Comparison of ENCODE assay signal across 9 mouse cellular contexts in genomic region chr8:123891271-123891670, GRCm38 (mm10). TPM values are rescaled to one million over a fixed set of nuclear protein-coding genes. Genes with fewer than 3 reads are reported as not detected.
DNase-seq lines count a peak whose midpoint lies in the region; ATAC-seq lines count a peak whose summit lies in the region.
"Had no signal": no experiment of that assay in that cellular context is flagged by ENCODE, and none has a peak within 500 bp of the region (broad histone marks: within the 10 kb centered on the region; RNA-seq: fewer than 3 reads in every experiment).

No protein-coding gene starts in this region.

- H3K36me3 ChIP-seq in kidney, embryonic 14.5 days (ENCODE audit: control insufficient read depth, insufficient read depth, low read length) = no peaks in the 10 kb centered on the region
- H3K36me3 ChIP-seq in midbrain, embryonic 12.5 days = no peaks in the 10 kb centered on the region

- H3K9me3 ChIP-seq in kidney, embryonic 14.5 days (ENCODE audit: control insufficient read depth, low read length) = no peaks in the 10 kb centered on the region
- no peaks in the 10 kb centered on the region for H3K9me3 ChIP-seq in midbrain, embryonic 12.5 days

- peak; percentile 15 for DNase-seq in B cell, adult 2 months
- peak; percentile 67 for DNase-seq in ZHBTc4 (ENCODE audit: low read depth, low spot score)
- DNase-seq in embryo, embryonic 10 days (ENCODE audit: low spot score) = peak; percentile 81
- DNase-seq in MN1 (ENCODE audit: low spot score) = no peak
- DNase-seq in left cerebral cortex, adult 8-10 months (ENCODE audit: low spot score in 2 of 2) = no peak

- peaks cover 56% of the 10 kb centered on the region for H3K27me3 ChIP-seq in kidney, embryonic 14.5 days (ENCODE audit: control insufficient read depth, insufficient read depth, low read length)
- peaks cover 77% of the 10 kb centered on the region for H3K27me3 ChIP-seq in midbrain, embryonic 12.5 days

- peak overlapping the region; percentile 20; the same call in 1 of the 2 replicates for H3K4me3 ChIP-seq in kidney, embryonic 14.5 days (ENCODE audit: low read length)
- peak overlapping the region; percentile 45 for H3K4me3 ChIP-seq in midbrain, embryonic 12.5 days
- H3K4me3 ChIP-seq: erythroblast, embryonic 14.5 days had no signal

- ATAC-seq in granulocyte monocyte progenitor cell, adult 5-6 weeks (replicated peaks; ENCODE audit: poor library complexity, severe bottlenecking) = peak; percentile 90
- no peak for ATAC-seq in kidney, embryonic 14.5 days (ENCODE audit: low FRiP score, low TSS enrichment)
- 0 out of 2 replicates have a peak, but pooled peaks have one; percentile 19 for ATAC-seq in midbrain, embryonic 12.5 days (ENCODE audit: low FRiP score, low read depth)

- H3K4me2 ChIP-seq in kidney, embryonic 14.5 days (replicated peaks; ENCODE audit: low read depth, low read length) = no peak overlapping the region; the same call in 1 of the 2 replicates
- peak overlapping the region; percentile 61 for H3K4me2 ChIP-seq in midbrain, embryonic 12.5 days (replicated peaks)

- H3K4me1 ChIP-seq in kidney, embryonic 14.5 days (ENCODE audit: control insufficient read depth, insufficient read depth, low read length) = no peaks in the 10 kb centered on the region
- H3K4me1 ChIP-seq in midbrain, embryonic 12.5 days = peaks cover 19% of the 10 kb centered on the region

- 2% methylated on average over 11 of the region's 11 CpGs for WGBS in kidney, embryonic 14.5 days
- WGBS in midbrain, embryonic 12.5 days = 1% methylated on average over 11 of the region's 11 CpGs

- H3K9ac ChIP-seq in kidney, embryonic 14.5 days (ENCODE audit: low read depth, low read length) = no peak overlapping the region
- H3K9ac ChIP-seq in midbrain, embryonic 12.5 days (replicated peaks) = peak overlapping the region; percentile 29; the same call in 1 of the 2 replicates

- H3K27ac ChIP-seq in kidney, embryonic 14.5 days (ENCODE audit: low read depth, low read length) = no peak overlapping the region
- H3K27ac ChIP-seq in midbrain, embryonic 12.5 days (replicated peaks) = no peak overlapping the region

RNA-seq across cellular contexts. Expression of gene Acta1, which starts 3.3 kb away (rescaled TPM):
- total RNA-seq in granulocyte monocyte progenitor cell, adult 5-6 weeks (2014; fragmentation: Nextera tagmentation) = not detected in 2 replicates
- not detected in 2 replicates for total RNA-seq in granulocyte monocyte progenitor cell, adult 5-6 weeks (2017)
- polyA plus RNA-seq in kidney, embryonic 14.5 days (2014; fragmentation: Nextera tagmentation; extraction: Ambion mirVana) = 1.3 and 2.9 TPM in 2 replicates
- 0.88 and 1.2 TPM in 2 replicates for polyA plus RNA-seq in midbrain, embryonic 12.5 days (2016; fragmentation: Nextera tagmentation; extraction: Ambion mirVana)
- 10 to 100 TPM in 3 of 4 experiments, 1 to 10 TPM in 1; 9.2 to 24.8 (median 18.0) TPM for total RNA-seq in left cerebral cortex, adult 8-10 months (2022)

RNA-seq across cellular contexts. Expression of gene Ccsap, which starts 31.3 kb away (rescaled TPM):
- total RNA-seq in granulocyte monocyte progenitor cell, adult 5-6 weeks (2014; fragmentation: Nextera tagmentation) = 4.4 and 4.8 TPM in 2 replicates
- total RNA-seq in granulocyte monocyte progenitor cell, adult 5-6 weeks (2017) = 5.1 and 5.3 TPM in 2 replicates
- 2.7 and 4.0 TPM in 2 replicates for polyA plus RNA-seq in kidney, embryonic 14.5 days (2014; fragmentation: Nextera tagmentation; extraction: Ambion mirVana)
- polyA plus RNA-seq in midbrain, embryonic 12.5 days (2016; fragmentation: Nextera tagmentation; extraction: Ambion mirVana) = 9.3 and 11.0 TPM in 2 replicates
- 10 to 100 TPM; 56.8 to 64.8 (median 62.6) TPM for total RNA-seq in left cerebral cortex, adult 8-10 months (2022)

RNA-seq across cellular contexts. Expression of gene Nup133, which starts 57.8 kb away (rescaled TPM):
- 25.5 and 33.3 TPM in 2 replicates for total RNA-seq in granulocyte monocyte progenitor cell, adult 5-6 weeks (2014; fragmentation: Nextera tagmentation)
- 26.7 and 26.8 TPM in 2 replicates for total RNA-seq in granulocyte monocyte progenitor cell, adult 5-6 weeks (2017)
- polyA plus RNA-seq in kidney, embryonic 14.5 days (2014; fragmentation: Nextera tagmentation; extraction: Ambion mirVana) = 31.8 and 55.0 TPM in 2 replicates
- polyA plus RNA-seq in midbrain, embryonic 12.5 days (2016; fragmentation: Nextera tagmentation; extraction: Ambion mirVana) = 51.8 and 52.7 TPM in 2 replicates
- 10 to 100 TPM; 23.7 to 29.5 (median 26.1) TPM for total RNA-seq in left cerebral cortex, adult 8-10 months (2022)

Comparison
In these comparisons a context has a peak if more than half of its experiments do, and no peak if none do; other contexts are left out.
1. DNase-seq: peak in B cell, adult 2 months (2 of 2), ZHBTc4 (single experiment) and embryo, embryonic 10 days (single experiment); none in MN1 (single experiment) and left cerebral cortex, adult 8-10 months (0 of 2).
2. RNA of gene Acta1, which starts 3.3 kb away (total RNA-seq): 9.2 to 24.8 TPM in left cerebral cortex, adult 8-10 months; not detected in granulocyte monocyte progenitor cell, adult 5-6 weeks; every median in the first group is over 10 times any median in the second.
3. RNA of gene Ccsap, which starts 31.3 kb away (total RNA-seq): 56.8 to 64.8 TPM in left cerebral cortex, adult 8-10 months; 4.4 to 5.3 TPM in granulocyte monocyte progenitor cell, adult 5-6 weeks; every median in the first group is over 4 times any median in the second.